ENCODE assay signal across 19 mouse cellular contexts in genomic region chr9:48418829-48419228, GRCm38 (mm10).
"Had no signal": no experiment of that assay in that cellular context is flagged by ENCODE, and none has a peak within 500 bp of the region (broad histone marks: within the 10 kb centered on the region; RNA-seq: fewer than 3 reads in every experiment).

No protein-coding gene starts in this region.

- H3K36me3 ChIP-seq: kidney, embryonic 15.5 days; limb, embryonic 12.5 days; limb, embryonic 15.5 days; midbrain, embryonic 10.5 days; midbrain, embryonic 13.5 days; neural tube, embryonic 13.5 days; stomach, embryonic 15.5 days had no signal

- H3K9me3 ChIP-seq: kidney, embryonic 15.5 days; limb, embryonic 12.5 days; limb, embryonic 15.5 days; megakaryocyte, embryonic 14.5 days; midbrain, embryonic 10.5 days; midbrain, embryonic 13.5 days; neural tube, embryonic 13.5 days; stomach, embryonic 15.5 days had no signal

- H3K9ac ChIP-seq: kidney, embryonic 15.5 days; limb, embryonic 12.5 days; limb, embryonic 15.5 days; lung, embryonic 14.5 days; midbrain, embryonic 13.5 days; neural tube, embryonic 13.5 days; stomach, embryonic 15.5 days had no signal

- ATAC-seq: intestine, postnatal 0 days; lung, postnatal 0 days; midbrain, embryonic 13.5 days; midbrain, embryonic 16.5 days had no signal

- H3K27ac ChIP-seq: kidney, embryonic 15.5 days; limb, embryonic 12.5 days; limb, embryonic 15.5 days; midbrain, embryonic 10.5 days; midbrain, embryonic 13.5 days; neural tube, embryonic 13.5 days; stomach, embryonic 15.5 days had no signal

- H3K27me3 ChIP-seq: kidney, embryonic 15.5 days; limb, embryonic 12.5 days; limb, embryonic 15.5 days; midbrain, embryonic 13.5 days; neural tube, embryonic 13.5 days; stomach, embryonic 15.5 days had no signal

- H3K4me2 ChIP-seq: kidney, embryonic 15.5 days; limb, embryonic 12.5 days; limb, embryonic 15.5 days; lung, embryonic 14.5 days; midbrain, embryonic 13.5 days; neural tube, embryonic 13.5 days; stomach, embryonic 15.5 days had no signal

- H3K4me1 ChIP-seq: kidney, embryonic 15.5 days; limb, embryonic 15.5 days; midbrain, embryonic 10.5 days; midbrain, embryonic 13.5 days; neural tube, embryonic 13.5 days; stomach, embryonic 15.5 days had no signal

- DNase-seq: kidney, adult 2 months; kidney, postnatal 14 days; kidney, postnatal 4 days; left cerebral cortex, postnatal 4 days; lung, embryonic 14.5 days; retina, postnatal 1 day; right cerebral cortex, postnatal 25 days had no signal

- H3K4me3 ChIP-seq: kidney, embryonic 15.5 days; limb, embryonic 12.5 days; limb, embryonic 15.5 days; megakaryocyte, embryonic 14.5 days; midbrain, embryonic 10.5 days; midbrain, embryonic 13.5 days; myocyte; neural tube, embryonic 13.5 days; stomach, embryonic 15.5 days had no signal
